Mouse (Mus musculus): ENCODE results near the gene Pik3r1. TPM values are rescaled to one million over a fixed set of nuclear protein-coding genes. Genes with fewer than 3 reads are reported as not detected.

Pik3r1 gene
- polyA plus RNA-seq, 1 experiment from 2014 or later, result 42.7 TPM

- Histone ChIP-seq H3K4me2 (ENCODE audit: low read length) (no peak overlapping the region), H3K27ac (ENCODE audit: low read length) (no peak overlapping the region), H3K9ac (replicated peaks; ENCODE audit: low read depth, low read length) (no peak overlapping the region), H3K9me3 (ENCODE audit: control insufficient read depth, low read length) (0 out of 2 replicates have a peak, but pooled peaks cover under 1% of the 10 kb centered on the region), H3K4me3 (replicated peaks; ENCODE audit: low read length) (no peak overlapping the region), H3K27me3 (replicated peaks; ENCODE audit: control insufficient read depth, insufficient read depth, low read length) (no peaks in the 10 kb centered on the region), H3K36me3 (ENCODE audit: control insufficient read depth, insufficient read depth) (no peaks in the 10 kb centered on the region), H3K4me1 (replicated peaks; ENCODE audit: control insufficient read depth, insufficient read depth, low read length) (no peaks in the 10 kb centered on the region)
- ATAC-seq, result no peak
- 97% methylated on average over 1 of the region's 1 CpGs for WGBS
Observed at GRCm38 (mm10) chr13:101662900-101663299, 105.1 kb downstream of the Pik3r1 start.

GRCm38 (mm10) chr13:101661567-101661966 is 106.5 kb downstream of the Pik3r1 start:
- Histone ChIP-seq H3K9me3 (ENCODE audit: control insufficient read depth, low read length) (no peaks in the 10 kb centered on the region), H3K4me1 (replicated peaks; ENCODE audit: control insufficient read depth, insufficient read depth, low read length) (no peaks in the 10 kb centered on the region), H3K4me3 (replicated peaks; ENCODE audit: low read length) (no peak overlapping the region), H3K9ac (replicated peaks; ENCODE audit: low read depth, low read length) (no peak overlapping the region), H3K27me3 (replicated peaks; ENCODE audit: control insufficient read depth, insufficient read depth, low read length) (no peaks in the 10 kb centered on the region), H3K4me2 (ENCODE audit: low read length) (no peak overlapping the region), H3K27ac (ENCODE audit: low read length) (no peak overlapping the region), H3K36me3 (ENCODE audit: control insufficient read depth, insufficient read depth) (no peaks in the 10 kb centered on the region)
- no peak for ATAC-seq
- 90% methylated on average over 6 of the region's 6 CpGs for WGBS

GRCm38 (mm10) chr13:101660187-101660586 is 107.8 kb downstream of the Pik3r1 start:
- Histone ChIP-seq H3K27me3 (replicated peaks; ENCODE audit: control insufficient read depth, insufficient read depth, low read length) (no peaks in the 10 kb centered on the region), H3K36me3 (ENCODE audit: control insufficient read depth, insufficient read depth) (no peaks in the 10 kb centered on the region), H3K4me1 (replicated peaks; ENCODE audit: control insufficient read depth, insufficient read depth, low read length) (no peaks in the 10 kb centered on the region), H3K4me3 (replicated peaks; ENCODE audit: low read length) (no peak overlapping the region), H3K9ac (replicated peaks; ENCODE audit: low read depth, low read length) (no peak overlapping the region), H3K9me3 (ENCODE audit: control insufficient read depth, low read length) (no peaks in the 10 kb centered on the region), H3K27ac (ENCODE audit: low read length) (no peak overlapping the region), H3K4me2 (ENCODE audit: low read length) (no peak overlapping the region)
- WGBS, result 96% methylated on average over 2 of the region's 2 CpGs
- ATAC-seq, result no peak

- H3K27me3 ChIP-seq (replicated peaks; ENCODE audit: control insufficient read depth, insufficient read depth, low read length), result no peaks in the 10 kb centered on the region
- no peak overlapping the region for H3K27ac ChIP-seq (ENCODE audit: low read length)
- H3K4me3 ChIP-seq (replicated peaks; ENCODE audit: low read length), result no peak overlapping the region
- H3K4me2 ChIP-seq (ENCODE audit: low read length), result no peak overlapping the region
- H3K4me1 ChIP-seq (replicated peaks; ENCODE audit: control insufficient read depth, insufficient read depth, low read length), result no peaks in the 10 kb centered on the region
- H3K9ac ChIP-seq (replicated peaks; ENCODE audit: low read depth, low read length), result no peak overlapping the region
- H3K9me3 ChIP-seq (ENCODE audit: control insufficient read depth, low read length), result no peaks in the 10 kb centered on the region
- WGBS, result 100% methylated on average over 2 of the region's 2 CpGs
- no peak for ATAC-seq
- H3K36me3 ChIP-seq (ENCODE audit: control insufficient read depth, insufficient read depth), result no peaks in the 10 kb centered on the region
Observed at GRCm38 (mm10) chr13:101652131-101652530, 115.9 kb downstream of the Pik3r1 start.

GRCm38 (mm10) chr13:101641632-101642031 is 126.4 kb downstream of the Pik3r1 start:
- no peak for ATAC-seq
- Histone ChIP-seq H3K4me3 (replicated peaks; ENCODE audit: low read length) (no peak overlapping the region), H3K9me3 (ENCODE audit: control insufficient read depth, low read length) (no peaks in the 10 kb centered on the region), H3K27me3 (replicated peaks; ENCODE audit: control insufficient read depth, insufficient read depth, low read length) (no peaks in the 10 kb centered on the region), H3K4me2 (ENCODE audit: low read length) (no peak overlapping the region), H3K27ac (ENCODE audit: low read length) (no peak overlapping the region), H3K36me3 (ENCODE audit: control insufficient read depth, insufficient read depth) (no peaks in the 10 kb centered on the region), H3K9ac (replicated peaks; ENCODE audit: low read depth, low read length) (no peak overlapping the region), H3K4me1 (replicated peaks; ENCODE audit: control insufficient read depth, insufficient read depth, low read length) (no peaks in the 10 kb centered on the region)
- 83% methylated on average over 2 of the region's 2 CpGs for WGBS

- Histone ChIP-seq H3K4me2 (ENCODE audit: low read length) (no peak overlapping the region), H3K4me1 (replicated peaks; ENCODE audit: control insufficient read depth, insufficient read depth, low read length) (no peaks in the 10 kb centered on the region), H3K4me3 (replicated peaks; ENCODE audit: low read length) (no peak overlapping the region), H3K36me3 (ENCODE audit: control insufficient read depth, insufficient read depth) (no peaks in the 10 kb centered on the region), H3K9ac (replicated peaks; ENCODE audit: low read depth, low read length) (no peak overlapping the region), H3K27ac (ENCODE audit: low read length) (no peak overlapping the region), H3K27me3 (replicated peaks; ENCODE audit: control insufficient read depth, insufficient read depth, low read length) (no peaks in the 10 kb centered on the region), H3K9me3 (ENCODE audit: control insufficient read depth, low read length) (no peaks in the 10 kb centered on the region)
- 84% methylated on average over 1 of the region's 1 CpGs for WGBS
- ATAC-seq, result no peak
Observed at GRCm38 (mm10) chr13:101635837-101636236, 132.2 kb downstream of the Pik3r1 start.

- no peak overlapping the region for H3K4me2 ChIP-seq (ENCODE audit: low read length)
- no peak overlapping the region for H3K9ac ChIP-seq (replicated peaks; ENCODE audit: low read depth, low read length)
- no peak overlapping the region for H3K4me3 ChIP-seq (replicated peaks; ENCODE audit: low read length)
- ATAC-seq, result no peak
- no peaks in the 10 kb centered on the region for H3K9me3 ChIP-seq (ENCODE audit: control insufficient read depth, low read length)
- H3K36me3 ChIP-seq (ENCODE audit: control insufficient read depth, insufficient read depth), result no peaks in the 10 kb centered on the region
- no peak overlapping the region for H3K27ac ChIP-seq (ENCODE audit: low read length)
- no peaks in the 10 kb centered on the region for H3K4me1 ChIP-seq (replicated peaks; ENCODE audit: control insufficient read depth, insufficient read depth, low read length)
- no peaks in the 10 kb centered on the region for H3K27me3 ChIP-seq (replicated peaks; ENCODE audit: control insufficient read depth, insufficient read depth, low read length)
Observed at GRCm38 (mm10) chr13:101634420-101634819, 133.6 kb downstream of the Pik3r1 start.

GRCm38 (mm10) chr13:101633620-101634019 is 134.4 kb downstream of the Pik3r1 start:
- no peak overlapping the region for H3K9ac ChIP-seq (replicated peaks; ENCODE audit: low read depth, low read length)
- no peaks in the 10 kb centered on the region for H3K9me3 ChIP-seq (ENCODE audit: control insufficient read depth, low read length)
- no peak overlapping the region for H3K4me2 ChIP-seq (ENCODE audit: low read length)
- no peaks in the 10 kb centered on the region for H3K36me3 ChIP-seq (ENCODE audit: control insufficient read depth, insufficient read depth)
- no peaks in the 10 kb centered on the region for H3K4me1 ChIP-seq (replicated peaks; ENCODE audit: control insufficient read depth, insufficient read depth, low read length)
- no peaks in the 10 kb centered on the region for H3K27me3 ChIP-seq (replicated peaks; ENCODE audit: control insufficient read depth, insufficient read depth, low read length)
- ATAC-seq, result no peak
- no peak overlapping the region for H3K4me3 ChIP-seq (replicated peaks; ENCODE audit: low read length)
- H3K27ac ChIP-seq (ENCODE audit: low read length), result no peak overlapping the region

GRCm38 (mm10) chr13:101632771-101633170 is 135.2 kb downstream of the Pik3r1 start:
- H3K4me3 ChIP-seq (replicated peaks; ENCODE audit: low read length), result no peak overlapping the region
- H3K4me1 ChIP-seq (replicated peaks; ENCODE audit: control insufficient read depth, insufficient read depth, low read length), result no peaks in the 10 kb centered on the region
- no peaks in the 10 kb centered on the region for H3K36me3 ChIP-seq (ENCODE audit: control insufficient read depth, insufficient read depth)
- H3K27me3 ChIP-seq (replicated peaks; ENCODE audit: control insufficient read depth, insufficient read depth, low read length), result no peaks in the 10 kb centered on the region
- no peak overlapping the region for H3K4me2 ChIP-seq (ENCODE audit: low read length)
- H3K9ac ChIP-seq (replicated peaks; ENCODE audit: low read depth, low read length), result no peak overlapping the region
- H3K27ac ChIP-seq (ENCODE audit: low read length), result no peak overlapping the region
- no peak for ATAC-seq
- no peaks in the 10 kb centered on the region for H3K9me3 ChIP-seq (ENCODE audit: control insufficient read depth, low read length)
- WGBS, result 77% methylated on average over 4 of the region's 4 CpGs

- no peak overlapping the region for H3K4me3 ChIP-seq (replicated peaks; ENCODE audit: low read length)
- WGBS, result 38% methylated on average over 7 of the region's 7 CpGs
Observed at GRCm38 (mm10) chr13:101631561-101631960, 136.5 kb downstream of the Pik3r1 start.

More at GRCm38 (mm10) chr13:101631561-101631960, 136.5 kb downstream of the Pik3r1 start:
- H3K27ac ChIP-seq (ENCODE audit: low read length), result no peak overlapping the region
- no peak overlapping the region for H3K9ac ChIP-seq (replicated peaks; ENCODE audit: low read depth, low read length)
- no peak for ATAC-seq
- H3K4me2 ChIP-seq (ENCODE audit: low read length), result no peak overlapping the region
- H3K4me1 ChIP-seq (replicated peaks; ENCODE audit: control insufficient read depth, insufficient read depth, low read length), result no peaks in the 10 kb centered on the region
- H3K27me3 ChIP-seq (replicated peaks; ENCODE audit: control insufficient read depth, insufficient read depth, low read length), result no peaks in the 10 kb centered on the region
- H3K9me3 ChIP-seq (ENCODE audit: control insufficient read depth, low read length), result no peaks in the 10 kb centered on the region
- H3K36me3 ChIP-seq (ENCODE audit: control insufficient read depth, insufficient read depth), result no peaks in the 10 kb centered on the region

Data from forebrain, embryonic 16.5 days (tissue).